Mouse (Mus musculus): ENCODE data around the gene Fkbp15. TPM values are rescaled to one million over a fixed set of nuclear protein-coding genes. Genes with fewer than 3 reads are reported as not detected.

Fkbp15 gene
- total RNA-seq, 4 experiments from 2014 or later, result 34.7 to 40.4 (median 38.3) TPM

DNA sequence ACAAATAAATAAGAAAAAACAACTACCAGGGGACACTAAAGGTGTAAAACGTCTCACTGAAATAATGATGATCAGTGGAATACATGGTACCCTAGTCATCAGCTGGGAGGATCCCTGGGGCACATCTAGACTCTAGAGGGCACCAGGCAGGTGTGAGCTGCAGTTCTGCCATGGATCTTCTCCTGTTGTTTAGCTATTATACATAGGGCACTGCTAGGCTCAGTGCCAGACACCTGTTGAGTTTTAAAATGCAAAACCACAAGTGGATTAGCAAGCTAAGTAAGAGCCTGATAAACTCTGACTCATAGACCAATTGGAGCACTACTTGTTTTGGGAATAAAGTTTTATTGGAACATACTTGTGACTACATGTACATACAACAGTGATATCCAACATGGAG, 42.1 kb downstream of the Fkbp15 start:
- DNase-seq (ENCODE audit: low spot score in 2 of 2), result no peak

DNA sequence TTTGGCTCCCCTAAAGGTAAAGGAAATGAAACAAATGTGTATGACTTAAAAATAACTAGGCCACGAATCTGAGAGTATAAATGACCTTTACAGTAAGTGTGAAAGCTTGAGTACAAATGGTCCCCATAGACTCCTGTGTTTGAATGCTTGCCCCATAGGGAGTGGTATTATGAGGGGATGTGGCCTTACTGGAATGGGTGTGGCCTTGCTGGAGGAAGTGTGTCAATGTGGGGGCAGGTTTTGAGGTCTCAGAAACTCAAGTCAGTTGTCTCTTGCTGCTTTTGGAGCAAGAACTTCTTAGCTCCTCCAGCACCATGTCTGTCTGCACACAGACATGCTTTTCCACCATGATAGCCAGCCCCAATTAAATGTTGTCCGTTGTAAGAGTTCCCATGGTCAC, 43.9 kb downstream of the Fkbp15 start:
- no peak for DNase-seq (ENCODE audit: low spot score in 2 of 2)

DNA sequence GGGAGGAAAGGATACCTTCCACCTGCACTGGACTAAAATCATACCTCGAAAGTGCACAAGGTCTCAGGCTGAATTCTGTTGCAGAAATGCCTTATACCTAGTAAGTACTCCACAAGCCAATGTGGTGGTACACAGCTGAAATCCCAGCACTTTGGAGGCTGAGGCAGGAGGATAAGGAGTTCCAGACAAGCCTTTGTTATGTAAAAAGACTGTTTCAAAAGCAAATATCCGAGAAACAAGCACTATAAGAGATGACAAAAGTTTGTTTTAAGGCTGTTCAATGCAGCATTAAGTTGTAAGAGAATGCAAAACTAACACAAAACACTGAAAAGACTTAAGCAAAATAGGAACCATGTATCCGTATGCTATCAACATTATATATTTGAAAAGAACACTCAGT, 45.8 kb downstream of the Fkbp15 start:
- no peak for DNase-seq (ENCODE audit: low spot score in 2 of 2)

DNA sequence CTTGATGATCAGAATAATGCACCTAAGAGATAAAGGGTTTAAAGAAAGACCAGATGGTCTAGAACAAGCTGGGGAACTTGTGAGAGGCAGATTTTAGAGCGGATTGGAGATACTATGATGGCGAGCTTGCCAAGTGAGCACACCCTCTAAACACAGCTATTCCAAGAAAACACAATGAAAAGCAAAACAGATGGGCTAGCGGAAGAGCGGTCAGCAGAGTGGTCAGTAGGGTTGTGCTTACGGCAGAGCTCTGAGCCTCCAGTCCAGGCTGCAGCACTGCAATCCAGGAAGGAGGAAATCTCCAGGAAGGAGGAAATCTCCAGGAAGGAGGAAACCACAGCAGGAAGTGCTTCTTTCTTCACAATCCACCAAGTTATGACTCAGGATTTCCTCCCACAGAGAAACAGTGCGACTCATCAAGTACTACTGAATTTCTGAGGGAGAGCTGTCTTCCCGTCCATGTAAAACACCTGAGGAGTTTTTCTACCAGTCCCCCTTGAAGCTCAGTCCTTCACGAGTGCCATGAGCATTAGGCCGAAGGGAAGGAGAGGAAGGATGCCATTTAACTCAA, 46.6 kb downstream of the Fkbp15 start:
- DNase-seq (ENCODE audit: low spot score in 2 of 2), result no peak

DNA sequence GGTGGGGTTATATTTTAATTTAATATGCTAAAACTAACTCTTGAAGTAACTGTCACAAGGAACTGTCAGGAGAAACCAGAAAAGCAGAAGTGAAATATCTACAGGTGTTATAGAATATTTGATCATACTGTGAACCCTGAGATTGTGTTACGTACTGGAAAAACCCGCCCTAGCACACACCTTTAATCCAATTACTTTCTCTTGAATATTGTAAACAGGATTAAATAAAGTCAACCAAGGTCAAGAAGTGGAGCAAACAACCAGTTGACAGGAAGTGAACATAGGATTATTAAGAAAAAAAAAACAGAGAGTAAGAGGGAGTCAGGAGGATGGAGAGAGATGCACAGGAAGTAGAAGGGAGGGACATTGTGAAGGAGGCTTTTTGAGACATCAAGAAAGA, 47.5 kb downstream of the Fkbp15 start:
- no peak for DNase-seq (ENCODE audit: low spot score in 2 of 2)

DNA sequence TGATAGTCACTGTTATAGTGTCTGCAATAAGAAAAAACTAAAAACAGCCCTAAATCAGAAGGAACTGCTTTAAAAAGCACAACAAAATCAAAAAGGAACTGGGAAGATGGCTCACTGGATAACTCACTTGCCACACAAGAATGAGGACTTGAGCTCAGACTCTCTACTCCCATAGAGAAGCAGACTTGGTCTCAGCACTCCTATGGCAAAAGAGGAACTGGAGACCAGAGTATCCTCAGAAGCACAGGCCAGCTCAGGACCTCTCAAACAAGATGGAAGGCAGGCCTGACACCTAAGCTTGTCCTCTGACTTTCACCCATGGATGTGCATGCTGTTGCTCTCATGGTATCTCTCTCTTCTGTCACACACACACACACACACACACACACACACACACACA, 51.9 kb downstream of the Fkbp15 start:
- no peak for DNase-seq (ENCODE audit: low spot score in 2 of 2)

DNA sequence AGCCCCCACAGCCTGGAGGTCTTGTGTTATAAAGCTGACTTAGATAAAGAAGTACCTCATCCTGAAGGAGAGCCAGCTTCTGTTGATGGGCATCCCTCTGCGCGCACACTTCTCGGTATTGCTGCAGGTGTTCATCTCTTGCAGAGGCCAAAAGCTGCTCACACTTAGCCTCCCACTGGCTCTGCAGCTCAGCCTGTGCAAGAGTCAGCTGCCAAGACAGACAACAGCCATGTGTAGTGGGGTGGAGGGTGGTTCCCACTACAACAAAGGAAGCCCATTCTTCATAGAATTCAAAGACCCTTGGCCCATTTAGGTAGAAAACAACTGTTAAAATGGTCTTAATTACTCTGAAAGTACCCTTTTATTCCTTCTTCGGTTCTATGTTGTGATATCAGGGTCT, 53.5 kb downstream of the Fkbp15 start:
- no peak for DNase-seq (ENCODE audit: low spot score in 2 of 2)

DNA sequence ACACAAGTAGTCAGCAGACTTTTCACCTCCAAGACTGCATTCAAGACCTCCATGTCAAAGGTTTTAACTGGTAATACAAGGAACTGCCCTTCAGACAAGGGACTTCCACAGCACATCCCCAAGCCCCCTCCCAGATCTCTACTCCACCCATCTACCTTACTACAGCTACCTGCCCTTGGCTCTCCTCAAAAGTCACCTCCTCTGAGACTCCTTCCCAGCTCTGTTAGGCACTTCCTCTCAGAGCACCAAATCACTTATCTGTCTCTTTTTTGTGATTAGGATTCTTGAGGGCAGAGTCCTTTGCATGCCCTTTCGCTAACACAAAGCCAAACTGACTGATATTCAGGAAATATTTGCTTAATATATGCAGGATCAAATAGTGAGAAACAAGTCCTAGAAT, 54.0 kb downstream of the Fkbp15 start:
- DNase-seq (ENCODE audit: low spot score in 2 of 2), result no peak

DNA sequence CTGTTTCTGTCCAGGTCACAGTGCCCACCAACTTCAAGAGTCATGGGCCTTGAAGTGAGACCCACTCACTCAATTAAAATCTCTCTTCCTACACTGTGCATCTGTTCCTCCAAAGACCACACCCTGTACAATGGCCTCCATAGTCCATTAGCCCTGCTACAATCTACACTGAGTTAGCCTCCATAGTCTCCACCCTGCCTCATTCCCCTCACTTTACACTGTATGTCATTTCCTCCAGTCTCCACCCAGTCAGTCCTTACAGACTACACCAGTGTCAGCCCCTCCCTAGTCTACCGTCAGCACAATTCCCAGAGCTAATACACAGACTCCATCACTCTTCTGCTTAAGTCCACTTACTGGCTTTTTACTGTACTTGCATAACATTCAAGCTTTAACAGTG, 57.1 kb downstream of the Fkbp15 start:
- no peak for DNase-seq (ENCODE audit: low spot score in 2 of 2)

DNA sequence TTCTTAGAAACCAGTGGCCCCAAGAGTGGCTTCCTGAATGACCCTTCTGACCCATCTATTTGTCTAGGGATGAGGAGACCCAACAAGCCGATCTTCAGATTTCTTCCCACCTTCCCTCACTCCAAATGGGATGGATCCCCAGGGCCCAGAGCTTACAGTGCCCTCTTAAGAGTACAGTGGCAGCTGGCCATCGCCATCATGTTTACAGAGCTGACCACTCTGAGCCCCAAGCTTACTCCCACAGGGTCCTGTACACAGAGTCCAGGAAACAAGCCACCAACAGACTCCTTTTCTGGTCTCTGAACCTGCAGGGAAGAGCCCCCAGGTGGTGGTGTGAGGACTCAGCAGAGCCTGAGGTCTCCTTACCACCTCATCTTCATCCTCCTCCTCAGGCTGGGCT, 57.6 kb downstream of the Fkbp15 start:
- no peak for DNase-seq (ENCODE audit: low spot score in 2 of 2)

DNA sequence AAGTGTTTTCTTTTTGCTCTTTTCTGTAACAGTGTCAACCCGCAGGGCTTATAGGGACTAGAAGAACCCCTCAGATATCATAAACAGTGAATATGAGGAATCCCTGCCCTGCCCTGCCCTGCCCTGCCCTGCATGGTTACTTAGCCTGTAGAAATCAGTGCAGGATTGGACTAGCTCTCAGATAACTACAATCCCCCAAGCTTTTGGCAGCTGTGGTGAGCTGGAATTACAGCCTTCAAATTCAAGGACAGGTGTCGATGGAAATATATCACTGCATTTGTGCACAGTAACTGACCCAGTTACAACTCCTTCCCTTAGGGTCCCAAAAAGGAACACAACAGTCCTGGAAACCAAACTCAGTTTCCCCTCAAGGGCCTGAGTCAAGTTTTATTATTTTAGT, 60.3 kb downstream of the Fkbp15 start:
- no peak for DNase-seq (ENCODE audit: low spot score in 2 of 2)

DNA sequence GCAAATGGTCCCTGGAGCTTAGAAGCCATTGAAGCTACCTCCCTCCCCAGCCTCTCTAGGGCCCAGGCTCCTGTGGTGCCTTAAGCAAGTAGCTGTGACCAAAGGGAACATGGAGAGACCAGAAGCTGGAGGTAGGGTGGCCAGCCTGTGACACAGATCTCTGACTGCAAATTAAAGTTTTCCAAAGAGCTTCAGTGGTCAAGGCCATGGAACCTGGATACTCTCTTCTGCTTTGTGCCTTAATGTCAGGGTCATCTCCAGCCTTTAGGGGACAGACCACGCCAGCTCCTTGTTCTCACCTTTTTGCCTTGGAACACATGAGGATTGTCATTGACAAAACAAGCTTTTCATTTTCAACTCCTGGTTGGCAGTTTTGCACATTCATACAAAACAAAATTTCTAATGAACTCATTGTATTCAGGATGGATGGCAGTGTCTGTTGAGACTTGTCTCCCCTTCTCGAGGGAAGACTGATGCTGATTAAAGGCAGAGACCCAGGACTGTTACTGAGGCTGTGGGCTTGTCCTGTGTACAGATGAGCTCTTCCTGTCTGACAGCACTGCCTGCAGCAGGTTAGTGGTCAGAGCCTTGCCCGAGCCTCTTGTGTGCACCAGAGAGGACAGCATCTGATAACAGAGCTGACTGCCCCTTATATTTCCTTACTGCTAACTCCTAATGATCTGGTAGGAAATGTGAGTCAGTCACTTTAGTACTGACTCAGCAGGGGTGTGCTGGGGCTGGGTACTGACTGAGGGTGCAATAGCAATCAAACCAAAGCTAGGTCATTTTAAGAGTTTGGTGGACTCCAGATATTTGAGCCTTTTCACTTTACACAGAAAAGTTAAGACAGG, 62.8 kb downstream of the Fkbp15 start:
- no peak for DNase-seq (ENCODE audit: low spot score in 2 of 2)

DNA sequence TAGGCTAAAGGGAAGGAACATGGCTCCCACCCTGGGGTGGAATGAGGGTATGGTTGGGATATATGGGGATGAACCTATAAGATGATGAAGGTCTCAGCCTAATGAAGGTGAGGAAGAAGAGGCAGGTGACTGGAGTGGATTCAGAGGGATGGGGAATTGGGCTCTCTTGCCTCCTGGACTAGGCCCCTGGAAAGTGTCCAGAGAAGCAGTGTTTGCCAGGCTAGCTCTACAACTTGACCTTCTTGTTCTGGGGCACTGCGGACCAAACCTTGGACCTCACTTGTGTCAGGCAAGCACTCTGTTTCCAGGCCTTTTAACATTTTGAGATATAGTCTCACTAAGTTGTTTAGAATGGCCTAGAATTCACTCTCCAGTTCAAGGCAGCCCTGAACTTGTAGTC, 65.6 kb downstream of the Fkbp15 start:
- DNase-seq (ENCODE audit: low spot score in 2 of 2), result no peak

DNA sequence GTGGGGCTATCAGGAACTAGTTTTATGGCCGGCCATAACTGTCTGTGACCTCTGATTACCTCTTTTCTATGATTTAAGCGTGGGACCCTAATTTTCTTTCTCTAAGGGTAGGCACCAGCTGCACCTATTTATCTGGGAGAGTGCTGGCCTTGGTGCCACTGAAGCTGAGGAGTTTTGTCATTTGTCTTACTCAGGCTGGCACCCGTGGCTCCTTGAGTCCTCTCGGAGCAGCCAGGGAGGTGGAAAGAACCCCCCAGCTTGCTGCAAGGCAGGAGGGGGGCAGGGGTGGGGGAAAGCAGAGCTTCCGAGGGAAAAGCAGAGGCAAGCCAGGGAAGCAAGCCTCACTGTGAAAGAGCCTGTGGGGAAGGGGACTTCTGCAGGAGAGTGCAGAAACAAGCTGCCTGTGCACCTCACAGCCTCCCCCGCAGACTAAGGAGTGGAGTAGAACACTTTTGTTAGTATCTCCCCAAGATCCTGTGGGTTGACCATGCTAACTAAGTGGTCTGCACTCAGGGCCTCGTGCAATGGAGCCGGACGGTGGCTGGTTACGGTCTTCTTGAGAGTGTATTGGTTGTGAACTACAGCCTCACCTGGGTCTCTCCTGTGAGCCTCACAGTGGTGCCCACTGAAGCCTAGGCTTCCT, 67.0 kb downstream of the Fkbp15 start:
- DNase-seq (ENCODE audit: low spot score in 2 of 2), result peak in 1 of 2 experiments; percentile 53

DNA sequence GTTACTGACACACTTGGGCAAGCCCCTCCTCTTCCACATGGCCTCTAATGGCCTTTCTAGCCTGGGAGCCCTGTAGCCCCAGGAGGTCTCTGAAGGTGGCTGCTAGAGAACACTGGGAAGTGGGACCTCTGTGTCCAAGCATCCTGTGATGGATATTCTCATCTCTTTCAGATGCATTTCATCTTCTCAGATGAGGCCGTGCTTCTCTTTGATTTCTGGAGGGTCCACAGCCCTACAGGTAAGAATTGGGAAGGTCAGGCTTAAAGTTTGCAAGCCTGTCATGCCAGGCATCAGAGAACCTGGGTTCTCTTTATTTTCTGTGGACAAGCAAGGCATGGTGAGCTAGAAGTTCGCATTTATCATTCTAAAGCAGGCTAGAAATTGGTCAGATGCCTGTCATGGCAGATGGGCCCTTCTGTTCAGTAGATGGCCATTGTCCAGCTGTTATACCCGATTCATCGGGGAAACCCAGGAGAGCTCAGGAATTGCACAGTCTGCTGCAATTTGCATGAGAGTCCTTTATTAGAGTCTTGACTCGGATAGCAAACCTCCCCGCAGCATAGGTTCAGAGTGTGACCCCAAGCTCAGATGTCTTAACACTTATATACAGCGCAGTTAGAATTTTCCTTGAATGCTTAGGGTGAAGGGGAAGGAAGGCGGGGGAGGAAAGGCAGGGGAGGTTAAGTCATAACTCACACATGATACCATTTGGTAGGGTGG, 67.7 kb downstream of the Fkbp15 start:
- no peak for DNase-seq (ENCODE audit: low spot score in 2 of 2)

DNA sequence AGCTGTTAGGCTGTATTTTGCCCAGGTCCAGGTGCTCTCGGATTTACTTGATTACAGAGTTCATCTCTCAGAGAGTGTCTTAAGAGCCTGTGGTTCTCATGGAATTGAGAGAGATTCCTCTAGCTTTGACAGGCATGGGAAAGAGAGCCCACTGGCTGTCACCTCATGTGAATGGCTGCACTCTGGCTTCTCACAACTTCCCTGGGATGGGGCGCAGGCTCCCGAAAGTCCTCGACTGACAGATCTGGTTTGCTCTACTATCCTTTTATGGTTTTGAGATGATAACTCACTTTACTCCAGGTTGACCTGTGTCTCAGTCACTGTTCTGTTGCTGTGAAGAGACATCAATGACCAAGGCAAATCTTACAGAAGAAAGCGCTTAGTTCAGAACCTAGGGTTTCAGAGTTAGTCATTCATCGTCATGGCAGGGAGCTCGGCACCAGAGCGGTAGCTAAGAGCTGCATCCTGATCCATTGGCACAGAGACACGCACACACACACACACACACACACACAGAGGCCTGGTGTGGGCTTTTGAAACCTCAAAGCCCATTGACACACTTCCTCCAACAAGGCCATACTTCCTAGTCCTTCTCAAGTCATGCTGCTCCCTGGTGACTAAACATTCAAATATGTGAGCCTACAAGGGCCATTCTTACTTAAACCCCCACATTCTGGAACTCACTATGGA, 69.4 kb downstream of the Fkbp15 start:
- DNase-seq (ENCODE audit: low spot score in 2 of 2), result no peak

DNA sequence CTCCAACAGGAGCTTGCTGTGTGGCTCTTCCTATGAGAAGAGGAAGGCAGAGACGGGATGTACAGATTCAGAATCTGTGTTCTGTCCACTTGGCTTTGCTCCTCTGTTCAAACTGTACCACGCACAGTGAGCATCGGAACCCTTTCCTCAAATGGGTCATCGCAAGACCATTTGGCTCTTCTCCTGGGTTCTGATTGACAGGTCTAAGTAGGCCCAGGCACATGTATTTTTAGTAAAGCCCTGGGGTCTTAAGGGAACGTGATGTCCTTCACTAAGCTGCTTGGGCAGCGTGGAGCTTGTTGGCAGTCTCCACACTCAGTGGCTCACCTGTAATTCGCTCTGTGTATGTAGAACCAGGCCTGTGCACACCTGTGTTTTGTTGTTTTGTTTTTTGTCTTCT, 71.1 kb downstream of the Fkbp15 start:
- no peak for DNase-seq (ENCODE audit: low spot score in 2 of 2)

DNA sequence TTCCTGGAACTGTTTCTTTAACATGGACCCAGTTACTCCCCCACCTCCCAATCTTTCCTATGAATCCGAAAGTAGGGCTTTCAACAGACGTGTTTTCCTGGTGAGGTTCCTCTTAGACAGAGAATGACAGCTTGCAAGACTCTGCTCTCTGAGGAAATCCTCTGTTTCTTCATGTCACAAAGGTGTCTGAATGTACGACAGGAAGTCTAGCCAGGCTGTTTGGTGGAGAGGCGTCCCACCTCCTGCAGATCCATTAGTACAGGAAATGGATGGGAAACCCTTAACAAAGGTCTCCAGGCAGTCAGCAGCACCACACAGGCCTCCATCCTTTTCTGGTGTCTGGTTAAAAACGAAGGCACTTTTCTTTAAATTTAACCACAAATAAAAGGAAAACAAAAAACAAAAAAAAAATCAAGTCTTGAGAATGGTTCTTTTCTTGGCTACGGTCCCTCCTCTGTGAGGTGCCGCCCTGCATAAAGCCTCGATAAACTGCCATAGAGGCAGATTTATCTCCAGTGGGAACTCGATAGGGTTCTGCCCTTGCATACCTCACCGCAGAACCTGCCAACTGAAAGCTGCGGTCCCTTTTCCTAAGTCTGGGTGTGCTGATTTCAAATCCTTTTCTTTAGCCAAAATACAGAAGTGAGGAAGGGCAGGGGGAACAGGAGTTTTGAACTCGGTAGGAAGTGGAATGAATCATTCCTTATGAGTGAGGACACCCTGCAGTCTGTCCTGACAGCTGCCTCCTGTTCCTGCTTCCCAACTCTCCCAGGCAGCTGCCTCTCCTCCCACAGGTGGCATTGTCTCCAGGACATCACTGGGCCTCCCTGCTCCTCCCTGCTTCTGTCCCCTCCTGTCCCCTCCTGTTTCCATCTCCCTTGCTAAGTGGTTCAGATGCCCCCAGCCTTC, 73.1 kb downstream of the Fkbp15 start:
- no peak for DNase-seq (ENCODE audit: low spot score in 2 of 2)

DNA sequence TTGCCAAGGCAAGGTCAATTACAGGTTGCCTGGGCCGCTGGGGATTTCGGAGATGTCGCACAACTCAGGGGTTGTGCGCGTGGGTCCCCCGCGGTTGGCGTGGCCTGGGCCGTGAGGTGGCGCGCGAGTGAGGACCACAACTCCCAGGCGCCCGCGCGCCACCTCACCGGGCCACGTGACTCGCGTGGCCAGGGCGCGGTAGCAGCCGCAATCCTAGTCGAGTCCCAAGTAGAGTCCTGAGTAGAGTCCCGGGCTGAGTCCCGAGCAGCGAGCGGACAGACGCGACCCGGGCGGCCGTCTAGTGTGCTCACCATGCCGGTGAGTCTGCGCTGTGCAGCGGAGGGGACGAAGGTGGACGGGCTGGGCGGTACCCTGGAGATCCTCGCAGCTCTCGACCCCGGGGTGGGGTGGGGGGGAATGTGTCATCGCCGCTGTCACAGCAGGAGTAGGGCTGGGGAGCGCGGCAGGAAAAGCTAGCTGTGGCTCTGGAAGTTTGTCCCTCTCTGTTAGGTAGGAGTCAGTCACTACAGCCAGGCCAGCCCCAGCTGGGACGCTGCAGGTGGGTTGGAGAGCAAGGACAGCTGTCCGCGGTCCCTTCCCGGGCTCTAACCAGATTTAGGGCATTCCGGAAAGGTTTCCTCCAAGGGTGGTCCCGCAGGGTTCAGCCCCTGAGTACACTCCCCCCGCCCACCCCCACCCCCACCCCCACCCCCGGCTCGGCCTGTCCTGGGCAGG, 73.9 kb downstream of the Fkbp15 start:
- DNase-seq (ENCODE audit: low spot score in 2 of 2), result peak; percentile 66 to 79

DNA sequence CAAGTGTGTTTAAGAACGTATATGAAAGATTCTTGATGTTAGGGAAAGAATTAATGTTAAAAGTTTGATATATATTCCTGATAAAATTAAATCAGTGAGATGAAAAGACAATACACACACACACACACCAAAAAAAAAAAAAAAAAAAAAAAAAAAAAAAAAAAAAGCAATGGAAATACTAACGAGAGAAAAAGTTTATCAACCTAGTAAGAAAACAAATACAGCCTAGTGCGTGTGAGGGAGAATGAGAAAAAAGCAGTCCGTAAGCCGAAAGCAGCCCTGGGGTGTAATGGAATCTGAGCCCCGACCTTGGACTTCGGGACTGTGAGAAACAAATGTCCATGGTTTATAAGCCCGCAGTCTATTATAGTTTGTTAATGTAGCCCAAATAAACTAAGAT, 74.8 kb downstream of the Fkbp15 start:
- DNase-seq (ENCODE audit: low spot score in 2 of 2), result no peak
